Mouse (Mus musculus) embryonic facial prominence, embryonic 14.5 days (tissue): ENCODE measurements around the gene Syt14. TPM values are rescaled to one million over a fixed set of nuclear protein-coding genes. Genes with fewer than 3 reads are reported as not detected.

Experiments
- polyA plus RNA-seq: library from polyadenylated mRNA; unstranded; fragments of >200 nt; fragmentation: Nextera tagmentation; extraction: Ambion mirVana; gene quantifications from 2 replicates; pipeline ENCODE4 v1.2.1, GENCODE M21; 2014

Syt14 gene
- polyA plus RNA-seq, 1 experiment from 2014 or later, result 2.2 TPM

Other genes with a start within 250 kb of the Syt14 start
- gene Sertad4, start 180.0 kb downstream of the Syt14 start, polyA plus RNA-seq, result 49.7 and 61.7 TPM in 2 replicates
- 8.6 and 9.6 TPM in 2 replicates for gene Diexf, start 94.5 kb upstream of the Syt14 start, polyA plus RNA-seq
- gene Irf6, start 117.3 kb upstream of the Syt14 start, polyA plus RNA-seq, result 33.9 and 41.6 TPM in 2 replicates
- 12.3 and 16.0 TPM in 2 replicates for gene A130010J15Rik, start 132.3 kb upstream of the Syt14 start, polyA plus RNA-seq
- 34.7 and 39.3 TPM in 2 replicates for gene Traf3ip3, start 165.9 kb upstream of the Syt14 start, polyA plus RNA-seq
- gene Lamb3, start 171.9 kb upstream of the Syt14 start, polyA plus RNA-seq, result 8.5 and 9.3 TPM in 2 replicates
- gene Hsd11b1, start 228.3 kb upstream of the Syt14 start, polyA plus RNA-seq, result 2.5 and 2.8 TPM in 2 replicates
- 42.6 and 57.8 TPM in 2 replicates for gene G0s2, start 237.4 kb upstream of the Syt14 start, polyA plus RNA-seq